Mouse (Mus musculus) embryonic facial prominence, embryonic 10.5 days (tissue): ENCODE results near the gene Malrd1. TPM values are rescaled to one million over a fixed set of nuclear protein-coding genes. Genes with fewer than 3 reads are reported as not detected.

Experiments used
- DNase-seq: peaks from one replicate; pipeline ENCODE4 v3.0.0-alpha.2; 2017; ENCODE audit warnings: low spot score
- H3K27ac ChIP-seq: fragments of 300-500 bp; sonication (generic); replicated peaks from 2 replicates; pipeline ENCODE4 v1.5.1; 2016; ENCODE audit warnings: mild to moderate bottlenecking
- H3K27me3 ChIP-seq: fragments of 300-500 bp; sonication (generic); replicated peaks from 2 replicates; pipeline ENCODE4 v1.6.1; 2016; ENCODE audit warnings: low read depth, mild to moderate bottlenecking; ENCODE audit not compliant: poor library complexity, severe bottlenecking
- H3K36me3 ChIP-seq: fragments of 300-500 bp; sonication (generic); replicated peaks from 2 replicates; pipeline ENCODE4 v1.6.1; 2016; ENCODE audit warnings: mild to moderate bottlenecking, moderate library complexity
- H3K4me1 ChIP-seq: fragments of 300-500 bp; sonication (generic); 2 replicates; pipeline ENCODE4 v1.6.1; 2016
- H3K4me3 ChIP-seq: fragments of 300-500 bp; sonication (generic); 2 replicates; pipeline ENCODE4 v1.5.1; 2016; ENCODE audit warnings: mild to moderate bottlenecking, moderate library complexity
- H3K9me3 ChIP-seq: fragments of 300-500 bp; sonication (generic); 2 replicates; pipeline ENCODE4 v1.6.1; 2016; ENCODE audit warnings: mild to moderate bottlenecking
- WGBS: fragments of 180-500 bp; shearing (Covaris S2); methylation state at CpG from one replicate; pipeline ENCODE4 v1.1.7; 2016; 5-methylcytosine and 5-hydroxymethylcytosine counted together
- polyA plus RNA-seq: library from polyadenylated mRNA; unstranded; fragments of >200 nt; fragmentation: Nextera tagmentation; extraction: Ambion mirVana; gene quantifications from 2 replicates; pipeline ENCODE4 v1.2.1, GENCODE M21; 2016

Malrd1 gene
- polyA plus RNA-seq = 0.05 TPM in 1 of 2 replicates, not detected in the other

- Histone ChIP-seq H3K4me1 (no peaks in the 10 kb centered on the region), H3K27ac (no peak within 1 kb of the TSS), H3K36me3 (no peaks in the 10 kb centered on the region), H3K4me3 (no peak within 1 kb of the TSS), H3K9me3 (peaks cover 13% of the 10 kb centered on the region), H3K27me3 (no peaks in the 10 kb centered on the region)
- DNase-seq = no peak
- 83% methylated on average over 2 of the region's 2 CpGs for WGBS
Measured at GRCm38 (mm10) chr2:15526241-15526924, at the start of gene Malrd1. Gene Malrd1 (plus strand): TSS chr2:15526479.

- 90% methylated on average over 1 of the region's 1 CpGs for WGBS
- Histone ChIP-seq H3K27ac (no peak overlapping the region), H3K9me3 (no peaks in the 10 kb centered on the region), H3K36me3 (no peaks in the 10 kb centered on the region), H3K4me3 (no peak overlapping the region), H3K4me1 (no peaks in the 10 kb centered on the region), H3K27me3 (no peaks in the 10 kb centered on the region)
- DNase-seq = no peak
Measured at GRCm38 (mm10) chr2:15538643-15539042, 12.4 kb downstream of the Malrd1 start.

GRCm38 (mm10) chr2:15613327-15613948 lies 87.2 kb downstream of the Malrd1 start:
- no peak for DNase-seq
- 77% methylated on average over 4 of the region's 4 CpGs for WGBS

GRCm38 (mm10) chr2:15614026-15614425 lies 87.7 kb downstream of the Malrd1 start:
- H3K4me3 ChIP-seq = no peak overlapping the region
- H3K4me1 ChIP-seq = no peaks in the 10 kb centered on the region
- no peaks in the 10 kb centered on the region for H3K9me3 ChIP-seq
- 82% methylated on average over 5 of the region's 5 CpGs for WGBS
- no peaks in the 10 kb centered on the region for H3K27me3 ChIP-seq
- no peak for DNase-seq
- no peak overlapping the region for H3K27ac ChIP-seq
- no peaks in the 10 kb centered on the region for H3K36me3 ChIP-seq

More at GRCm38 (mm10) chr2:15613327-15613948, 87.2 kb downstream of the Malrd1 start:
- Histone ChIP-seq H3K27me3 (no peaks in the 10 kb centered on the region), H3K4me3 (no peak overlapping the region), H3K36me3 (no peaks in the 10 kb centered on the region), H3K27ac (no peak overlapping the region), H3K4me1 (no peaks in the 10 kb centered on the region), H3K9me3 (no peaks in the 10 kb centered on the region)

- WGBS = 89% methylated on average over 1 of the region's 1 CpGs
- no peak for DNase-seq
- H3K4me3 ChIP-seq = no peak overlapping the region
- no peaks in the 10 kb centered on the region for H3K36me3 ChIP-seq
- H3K27ac ChIP-seq = no peak overlapping the region
- no peaks in the 10 kb centered on the region for H3K27me3 ChIP-seq
- H3K4me1 ChIP-seq = no peaks in the 10 kb centered on the region
- H3K9me3 ChIP-seq = no peaks in the 10 kb centered on the region
Measured at GRCm38 (mm10) chr2:15635761-15636160, 109.5 kb downstream of the Malrd1 start.

- WGBS = 71% methylated on average over 1 of the region's 1 CpGs
- H3K27ac ChIP-seq = no peak overlapping the region
- H3K36me3 ChIP-seq = no peaks in the 10 kb centered on the region
- DNase-seq = no peak
- H3K27me3 ChIP-seq = no peaks in the 10 kb centered on the region
- H3K9me3 ChIP-seq = no peaks in the 10 kb centered on the region
- H3K4me3 ChIP-seq = no peak overlapping the region
- no peaks in the 10 kb centered on the region for H3K4me1 ChIP-seq
Measured at GRCm38 (mm10) chr2:15643864-15644263, 117.6 kb downstream of the Malrd1 start.

- H3K4me1 ChIP-seq = no peaks in the 10 kb centered on the region
- H3K27me3 ChIP-seq = no peaks in the 10 kb centered on the region
- no peaks in the 10 kb centered on the region for H3K36me3 ChIP-seq
- WGBS = 76% methylated on average over 1 of the region's 1 CpGs
- no peak for DNase-seq
- no peak overlapping the region for H3K4me3 ChIP-seq
- no peak overlapping the region for H3K27ac ChIP-seq
- no peaks in the 10 kb centered on the region for H3K9me3 ChIP-seq
Measured at GRCm38 (mm10) chr2:15656388-15656787, 130.1 kb downstream of the Malrd1 start.

GRCm38 (mm10) chr2:15702977-15703376 lies 176.7 kb downstream of the Malrd1 start:
- WGBS = 92% methylated on average over 3 of the region's 3 CpGs
- no peaks in the 10 kb centered on the region for H3K4me1 ChIP-seq
- H3K36me3 ChIP-seq = no peaks in the 10 kb centered on the region
- no peak overlapping the region for H3K4me3 ChIP-seq
- no peaks in the 10 kb centered on the region for H3K9me3 ChIP-seq
- H3K27me3 ChIP-seq = no peaks in the 10 kb centered on the region
- no peak for DNase-seq
- H3K27ac ChIP-seq = no peak overlapping the region

- H3K9me3 ChIP-seq = no peaks in the 10 kb centered on the region
- no peaks in the 10 kb centered on the region for H3K4me1 ChIP-seq
- H3K4me3 ChIP-seq = no peak overlapping the region
- no peaks in the 10 kb centered on the region for H3K27me3 ChIP-seq
- H3K36me3 ChIP-seq = no peaks in the 10 kb centered on the region
- WGBS = 97% methylated on average over 1 of the region's 1 CpGs
- DNase-seq = no peak
- no peak overlapping the region for H3K27ac ChIP-seq
Measured at GRCm38 (mm10) chr2:15740945-15741344, 214.7 kb downstream of the Malrd1 start.

- WGBS = 74% methylated on average over 4 of the region's 4 CpGs
- H3K27ac ChIP-seq = no peak overlapping the region
Measured at GRCm38 (mm10) chr2:15744979-15745688, 218.9 kb downstream of the Malrd1 start.

GRCm38 (mm10) chr2:15784818-15785217 lies 258.5 kb downstream of the Malrd1 start:
- Histone ChIP-seq H3K4me3 (no peak overlapping the region), H3K27me3 (no peaks in the 10 kb centered on the region), H3K27ac (no peak overlapping the region), H3K4me1 (no peaks in the 10 kb centered on the region), H3K9me3 (no peaks in the 10 kb centered on the region), H3K36me3 (no peaks in the 10 kb centered on the region)
- no peak for DNase-seq
- 83% methylated on average over 2 of the region's 2 CpGs for WGBS

More at GRCm38 (mm10) chr2:15744979-15745688, 218.9 kb downstream of the Malrd1 start:
- no peaks in the 10 kb centered on the region for H3K9me3 ChIP-seq
- H3K4me1 ChIP-seq = no peaks in the 10 kb centered on the region
- no peaks in the 10 kb centered on the region for H3K36me3 ChIP-seq
- H3K4me3 ChIP-seq = no peak overlapping the region
- DNase-seq = no peak
- no peaks in the 10 kb centered on the region for H3K27me3 ChIP-seq

- Histone ChIP-seq H3K4me1 (no peaks in the 10 kb centered on the region), H3K9me3 (no peaks in the 10 kb centered on the region), H3K36me3 (no peaks in the 10 kb centered on the region), H3K4me3 (no peak overlapping the region), H3K27ac (no peak overlapping the region), H3K27me3 (no peaks in the 10 kb centered on the region)
- DNase-seq = no peak
- WGBS = 58% methylated on average over 1 of the region's 1 CpGs
Measured at GRCm38 (mm10) chr2:15815724-15816123, 289.4 kb downstream of the Malrd1 start.

GRCm38 (mm10) chr2:15869380-15869779 lies 343.1 kb downstream of the Malrd1 start:
- WGBS = 25% methylated on average over 7 of the region's 7 CpGs
- Histone ChIP-seq H3K4me1 (no peaks in the 10 kb centered on the region), H3K36me3 (no peaks in the 10 kb centered on the region), H3K9me3 (no peaks in the 10 kb centered on the region), H3K27me3 (no peaks in the 10 kb centered on the region), H3K27ac (no peak overlapping the region), H3K4me3 (no peak overlapping the region)
- no peak for DNase-seq
